Mouse (Mus musculus): ENCODE results near the gene Ncoa5.

The Ncoa5 gene

GRCm38 (mm10) chr2:165049044-165049443 is 14.4 kb upstream of the Ncoa5 start:
- no peak for DNase-seq (ENCODE audit: low read depth, low spot score)

GRCm38 (mm10) chr2:165043729-165044128 is 9.1 kb upstream of the Ncoa5 start:
- DNase-seq (ENCODE audit: low read depth, low spot score), result no peak

- no peak for DNase-seq (ENCODE audit: low read depth, low spot score)
Observed at GRCm38 (mm10) chr2:165043090-165043636, 8.5 kb upstream of the Ncoa5 start.

GRCm38 (mm10) chr2:165042126-165042525 is 7.5 kb upstream of the Ncoa5 start:
- no peak for DNase-seq (ENCODE audit: low read depth, low spot score)

GRCm38 (mm10) chr2:165037415-165037814 is 2.7 kb upstream of the Ncoa5 start:
- DNase-seq (ENCODE audit: low read depth, low spot score), result no peak

GRCm38 (mm10) chr2:165035058-165035431 is 378 bp upstream of the Ncoa5 start:
- no peak for DNase-seq (ENCODE audit: low read depth, low spot score)

- DNase-seq (ENCODE audit: low read depth, low spot score), result no peak
Observed at GRCm38 (mm10) chr2:165033306-165033705, 1.4 kb downstream of the Ncoa5 start.

- no peak for DNase-seq (ENCODE audit: low read depth, low spot score)
Observed at GRCm38 (mm10) chr2:165032533-165032932, 2.1 kb downstream of the Ncoa5 start.

GRCm38 (mm10) chr2:165027163-165027562 is 7.5 kb downstream of the Ncoa5 start:
- DNase-seq (ENCODE audit: low read depth, low spot score), result no peak

- DNase-seq (ENCODE audit: low read depth, low spot score), result no peak
Observed at GRCm38 (mm10) chr2:165020490-165020889, 14.2 kb downstream of the Ncoa5 start.

- no peak for DNase-seq (ENCODE audit: low read depth, low spot score)
Observed at GRCm38 (mm10) chr2:165014935-165015334, 19.7 kb downstream of the Ncoa5 start.

- DNase-seq (ENCODE audit: low read depth, low spot score), result no peak
Observed at GRCm38 (mm10) chr2:165010351-165010750, 24.3 kb downstream of the Ncoa5 start.

- no peak for DNase-seq (ENCODE audit: low read depth, low spot score)
Observed at GRCm38 (mm10) chr2:165009581-165009980, 25.1 kb downstream of the Ncoa5 start.

GRCm38 (mm10) chr2:165009161-165009560 is 25.5 kb downstream of the Ncoa5 start:
- no peak for DNase-seq (ENCODE audit: low read depth, low spot score)

- DNase-seq (ENCODE audit: low read depth, low spot score), result no peak
Observed at GRCm38 (mm10) chr2:165007986-165008385, 26.7 kb downstream of the Ncoa5 start.

GRCm38 (mm10) chr2:165006813-165007212 is 27.9 kb downstream of the Ncoa5 start:
- no peak for DNase-seq (ENCODE audit: low read depth, low spot score)

- no peak for DNase-seq (ENCODE audit: low read depth, low spot score)
Observed at GRCm38 (mm10) chr2:165004237-165004636, 30.4 kb downstream of the Ncoa5 start.

GRCm38 (mm10) chr2:165003108-165003507 is 31.6 kb downstream of the Ncoa5 start:
- no peak for DNase-seq (ENCODE audit: low read depth, low spot score)

GRCm38 (mm10) chr2:165001958-165002357 is 32.7 kb downstream of the Ncoa5 start:
- no peak for DNase-seq (ENCODE audit: low read depth, low spot score)

GRCm38 (mm10) chr2:164997721-164998428 is 36.8 kb downstream of the Ncoa5 start:
- DNase-seq (ENCODE audit: low read depth, low spot score), result no peak

GRCm38 (mm10) chr2:164996848-164997720 is 37.6 kb downstream of the Ncoa5 start:
- DNase-seq (ENCODE audit: low read depth, low spot score), result no peak

- DNase-seq (ENCODE audit: low read depth, low spot score), result no peak
Observed at GRCm38 (mm10) chr2:164995976-164996375, 38.7 kb downstream of the Ncoa5 start.
